Mouse (Mus musculus) heart, postnatal 36 days (tissue): Measurements from ENCODE around the gene Xndc1. TPM values are rescaled to one million over a fixed set of nuclear protein-coding genes. Genes with fewer than 3 reads are reported as not detected.
"Not testable (repeated sequence)": the region's sequence is repeated elsewhere in the genome, so short reads cannot be mapped to it uniquely, and the experiment has no call there.

ENCODE experiments used
- DNase-seq, 2 experiments: peaks; one replicate each; pipeline ENCODE4 v3.0.0; 2021 to 2022
- intact Hi-C: fragments of 180-260 bp; cut with DNase I; formaldehyde crosslinking; loops from one replicate; pipeline ENCODE4 v1.15.1; 2025
- total RNA-seq, 2 experiments: library from RNA; stranded (reverse); gene quantifications; 2 replicates each; pipeline ENCODE4 v1.2.3; 2021

Gene Xndc1
- 1 to 10 TPM; 5.6 to 8.2 TPM for total RNA-seq

GRCm38 (mm10) chr7:102065046-102065891, at the start of gene Xndc1, which contains the start of the genes Rnf121 and Xntrpc:
Gene Xndc1, plus strand, starts transcription at chr7:102065511.
Gene Rnf121, minus strand, starts transcription at chr7:102065469.
Gene Xntrpc, plus strand, starts transcription at chr7:102065713.
- DNase-seq = peak; percentile 90 to 94
- intact Hi-C loops = loop anchor here (2.0 kb wide), 1 partner anchor 130 kb away; the partner anchor contains the start of gene Numa1

DNA sequence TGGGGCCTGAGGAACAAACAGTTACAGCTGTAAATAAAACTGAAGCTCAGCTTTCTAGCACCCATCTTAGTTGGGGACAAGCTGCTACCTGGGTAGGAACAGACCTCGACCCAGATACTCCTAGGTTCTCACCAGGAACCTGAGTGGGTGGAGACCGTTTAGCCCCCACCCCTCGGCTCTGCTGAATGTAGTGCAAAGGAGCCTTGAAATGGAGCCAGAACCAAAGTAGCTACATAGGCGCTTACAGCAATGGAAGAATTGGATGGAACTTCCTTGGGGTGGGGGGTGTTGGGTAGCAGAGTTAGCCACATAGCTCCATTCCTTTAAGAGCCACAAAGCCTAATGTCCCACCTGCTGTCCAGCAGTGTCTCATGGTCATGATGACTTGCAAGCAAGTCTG, 48.4 kb upstream of the Xndc1 start:
- intact Hi-C loops = no loop called here
- no peak for DNase-seq

DNA sequence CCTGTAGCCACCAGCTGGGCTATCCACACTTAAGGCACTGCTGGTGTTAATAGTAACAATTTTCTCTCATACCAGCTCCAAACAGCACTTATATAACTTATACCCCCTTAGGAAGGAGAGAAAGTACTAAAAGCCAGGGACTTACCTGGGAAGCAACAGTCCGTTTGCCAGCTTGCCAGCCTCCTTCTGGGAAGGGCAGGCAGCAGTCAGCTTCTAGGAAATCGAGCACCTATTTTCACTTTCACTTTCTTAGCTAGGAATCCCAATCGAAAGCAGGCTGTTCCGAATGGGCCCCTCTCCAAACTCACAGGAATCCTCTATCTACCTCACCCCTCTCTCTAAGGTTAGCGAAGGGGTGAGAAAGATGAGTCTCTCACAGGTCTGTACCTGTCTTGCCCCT, 47.9 kb upstream of the Xndc1 start:
- intact Hi-C loops = no loop called here
- peak; percentile 33 to 48 for DNase-seq

DNA sequence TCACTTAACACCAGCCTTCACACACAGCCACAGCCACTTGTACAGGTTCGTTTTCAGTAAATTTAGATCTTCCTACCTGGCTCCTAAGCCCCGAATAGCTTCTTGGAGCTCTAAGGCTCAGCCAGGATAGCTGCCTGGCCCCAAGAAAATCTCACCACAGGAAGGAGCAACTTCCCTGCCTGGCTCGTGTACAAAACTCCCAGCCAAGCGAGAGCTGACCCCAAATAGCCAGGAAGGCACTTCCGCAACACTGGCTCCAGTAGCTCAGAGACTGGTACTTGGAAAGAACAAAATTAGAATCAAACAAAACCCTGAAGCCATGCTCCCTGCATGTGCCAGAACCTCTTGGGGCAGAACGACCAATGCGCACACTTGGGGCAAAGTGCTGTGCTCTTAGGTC, 47.3 kb upstream of the Xndc1 start:
- peak in 1 of 2 experiments; percentile 43 for DNase-seq
- intact Hi-C loops = no loop called here

- intact Hi-C loops = no loop called here
- DNase-seq = no peak
Observed at GRCm38 (mm10) chr7:102018590-102018989, 46.7 kb upstream of the Xndc1 start, which contains the start of gene Il18bp. Gene Il18bp, minus strand, starts transcription at chr7:102018690.

- intact Hi-C loops = no loop called here
- DNase-seq = no peak
Observed at GRCm38 (mm10) chr7:102019362-102019761, 45.9 kb upstream of the Xndc1 start.

DNA sequence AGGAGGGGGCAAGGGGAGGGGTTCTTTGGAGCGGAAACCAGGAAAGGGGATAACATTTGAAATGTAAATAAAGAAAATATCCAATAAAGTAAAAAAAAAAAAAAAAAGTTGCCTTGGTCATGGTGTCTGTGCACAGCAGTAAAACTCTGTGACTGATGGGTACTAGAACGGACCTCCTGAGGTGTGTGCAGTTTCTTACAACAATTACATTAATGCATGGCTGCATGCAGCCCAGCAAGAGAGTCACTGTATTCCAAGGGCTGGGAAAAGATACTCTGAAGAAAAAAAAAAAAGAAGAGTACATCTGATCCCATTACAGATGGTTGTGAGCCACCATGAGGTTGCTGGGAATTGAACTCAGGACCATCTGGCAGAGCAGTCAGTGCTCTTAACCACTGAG, 44.4 kb upstream of the Xndc1 start:
- not testable (repeated sequence) for DNase-seq

GRCm38 (mm10) chr7:102023821-102024220, 41.5 kb upstream of the Xndc1 start:
- intact Hi-C loops = no loop called here
- no peak for DNase-seq

More for the DNA sequence above, 44.4 kb upstream of the Xndc1 start:
- intact Hi-C loops = not testable (repeated sequence)

DNA sequence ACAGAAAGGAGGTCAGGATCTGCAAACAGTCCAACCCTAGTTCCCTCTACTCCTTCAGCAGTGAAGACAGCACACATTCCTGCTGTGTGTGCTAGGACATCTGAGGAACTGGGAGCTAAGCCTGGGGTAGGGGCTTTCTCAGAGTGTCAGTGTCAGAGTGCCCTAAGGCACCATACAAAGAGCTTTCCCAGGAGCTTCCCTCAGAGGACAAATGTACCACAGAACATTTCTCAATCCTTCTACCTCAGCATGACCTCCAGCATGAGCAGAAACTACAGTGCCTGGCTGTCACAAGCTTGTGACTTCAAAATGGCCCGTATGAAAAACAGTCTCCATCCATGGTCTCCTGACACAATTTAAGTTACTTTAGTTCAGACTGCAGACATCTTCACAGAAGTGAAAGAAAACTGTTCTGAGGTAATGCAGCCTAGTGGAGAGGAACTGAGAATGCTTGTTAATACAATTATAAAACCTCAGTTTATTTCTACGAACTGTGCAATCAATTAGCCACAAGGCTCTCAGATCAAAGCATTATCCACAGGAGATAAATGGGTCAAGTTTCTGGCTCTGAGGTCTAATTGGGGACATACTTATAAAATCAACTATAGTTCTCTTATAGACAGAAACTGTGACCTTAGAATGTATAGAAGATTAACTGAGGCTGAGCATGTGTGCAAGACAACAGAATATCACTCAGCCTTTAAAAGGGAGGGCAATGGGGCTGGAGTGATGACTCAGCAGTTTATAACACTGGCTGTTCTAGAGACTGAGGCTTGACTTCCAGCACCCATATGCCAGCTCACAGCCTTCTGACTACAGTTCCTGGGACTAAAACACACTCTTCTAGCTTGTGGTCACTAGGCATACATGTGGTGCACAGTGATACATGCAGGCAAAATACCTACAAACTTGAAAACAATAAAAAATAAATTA, 39.9 kb upstream of the Xndc1 start:
- intact Hi-C loops = no loop called here
- no peak for DNase-seq

DNA sequence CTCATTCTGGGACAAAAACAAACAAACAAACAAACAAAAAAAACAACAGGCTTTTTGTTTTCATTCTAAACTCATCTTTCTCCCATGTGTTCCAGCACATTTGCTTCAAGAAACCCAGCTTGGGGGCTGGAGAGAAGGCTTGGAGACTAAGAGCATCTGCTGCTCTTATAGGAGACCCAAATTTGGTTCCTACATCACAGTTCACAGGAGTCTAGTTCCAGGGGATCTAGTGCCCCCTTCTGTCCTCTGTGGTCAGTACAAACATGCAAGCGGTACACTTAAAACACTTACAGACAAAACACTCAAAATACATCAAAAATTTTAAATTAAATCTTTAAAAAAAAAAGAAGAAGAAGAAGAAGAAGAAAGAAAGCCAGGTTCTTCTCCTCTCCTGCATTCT, 30.4 kb upstream of the Xndc1 start:
- intact Hi-C loops = loop anchor here (5.0 kb wide), 1 partner anchor 118 kb away; no protein-coding TSS in a partner anchor
- no peak for DNase-seq

DNA sequence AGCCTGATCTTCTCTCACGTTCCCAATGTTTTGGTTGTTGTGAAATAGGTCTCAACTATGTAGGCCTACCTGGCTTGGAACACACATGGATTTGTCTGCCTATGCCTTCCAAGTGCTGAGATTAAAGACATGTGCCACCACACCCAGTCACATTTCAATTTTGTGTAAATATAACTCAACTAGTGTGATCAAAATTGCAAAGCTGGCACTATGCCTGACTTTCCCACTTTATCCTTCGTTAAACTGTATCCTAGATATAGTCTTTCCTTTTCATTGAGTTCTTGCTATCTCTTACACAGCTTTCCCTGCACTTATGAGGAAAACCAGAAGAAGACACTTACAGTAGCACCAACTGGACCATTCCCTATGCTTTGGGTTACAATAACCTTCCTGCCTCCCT, 29.8 kb upstream of the Xndc1 start:
- intact Hi-C loops = loop anchor here (5.0 kb wide), 1 partner anchor 118 kb away; no protein-coding TSS in a partner anchor
- DNase-seq = no peak

- intact Hi-C loops = loop anchor here (5.0 kb wide), 1 partner anchor 120 kb away; no protein-coding TSS in a partner anchor
- no peak for DNase-seq
Observed at GRCm38 (mm10) chr7:102037318-102037717, 28.0 kb upstream of the Xndc1 start.

DNA sequence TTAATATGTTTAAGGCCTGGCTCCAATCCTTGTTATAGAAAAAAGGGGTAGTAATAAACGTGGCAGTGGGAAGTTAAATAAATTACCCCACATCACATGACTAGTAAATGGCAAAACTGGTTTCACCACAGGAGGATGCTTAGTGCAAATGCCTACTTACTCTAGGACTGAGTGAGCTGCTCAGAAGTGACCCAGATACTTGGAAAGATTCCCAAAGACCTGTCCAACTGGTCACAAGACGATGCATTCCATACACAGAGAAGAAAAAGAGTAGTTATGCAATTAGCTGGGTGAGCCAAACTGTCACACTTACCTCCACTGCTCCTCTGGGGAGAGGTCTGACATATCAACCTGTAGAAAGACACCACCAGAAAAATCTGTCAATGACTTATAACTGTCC, 23.0 kb upstream of the Xndc1 start:
- intact Hi-C loops = no loop called here
- DNase-seq = no peak

GRCm38 (mm10) chr7:102048524-102048923, 16.8 kb upstream of the Xndc1 start:
- intact Hi-C loops, DNase-seq: not testable (repeated sequence)

DNA sequence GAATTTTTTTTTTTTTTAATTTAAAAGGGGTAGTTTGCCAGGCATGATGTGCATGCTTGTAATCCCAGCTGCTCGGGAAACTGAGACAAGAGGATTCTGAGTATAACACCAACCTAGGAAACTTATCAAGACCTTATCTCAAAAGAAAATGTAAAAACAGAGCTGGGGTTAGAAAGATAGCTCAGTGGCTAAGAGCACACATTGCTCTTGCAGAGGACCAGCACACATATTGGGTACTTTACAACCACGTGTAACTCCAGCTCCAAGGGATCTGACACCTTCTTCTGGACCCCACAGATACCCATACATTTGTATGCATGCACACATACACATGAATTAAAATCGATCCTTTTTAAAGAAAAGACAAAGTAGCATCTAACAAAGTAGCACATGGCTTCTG, 4.0 kb upstream of the Xndc1 start:
- intact Hi-C loops = no loop called here
- no peak for DNase-seq

GRCm38 (mm10) chr7:102062203-102062602, 3.1 kb upstream of the Xndc1 start:
- intact Hi-C loops = no loop called here
- DNase-seq = no peak

GRCm38 (mm10) chr7:102063891-102064290, 1.4 kb upstream of the Xndc1 start:
- intact Hi-C loops = loop anchor here (2.0 kb wide), 1 partner anchor 129 kb away; the partner anchor contains the start of gene Numa1

GRCm38 (mm10) chr7:102064655-102065045, 661 bp upstream of the Xndc1 start:
- intact Hi-C loops = loop anchor here (2.0 kb wide), 1 partner anchor 130 kb away; the partner anchor contains the start of gene Numa1
- DNase-seq = no peak

More at GRCm38 (mm10) chr7:102063891-102064290, 1.4 kb upstream of the Xndc1 start:
- no peak for DNase-seq

GRCm38 (mm10) chr7:102066363-102066762, 1.1 kb downstream of the Xndc1 start:
- intact Hi-C loops = no loop called here
- DNase-seq = no peak

DNA sequence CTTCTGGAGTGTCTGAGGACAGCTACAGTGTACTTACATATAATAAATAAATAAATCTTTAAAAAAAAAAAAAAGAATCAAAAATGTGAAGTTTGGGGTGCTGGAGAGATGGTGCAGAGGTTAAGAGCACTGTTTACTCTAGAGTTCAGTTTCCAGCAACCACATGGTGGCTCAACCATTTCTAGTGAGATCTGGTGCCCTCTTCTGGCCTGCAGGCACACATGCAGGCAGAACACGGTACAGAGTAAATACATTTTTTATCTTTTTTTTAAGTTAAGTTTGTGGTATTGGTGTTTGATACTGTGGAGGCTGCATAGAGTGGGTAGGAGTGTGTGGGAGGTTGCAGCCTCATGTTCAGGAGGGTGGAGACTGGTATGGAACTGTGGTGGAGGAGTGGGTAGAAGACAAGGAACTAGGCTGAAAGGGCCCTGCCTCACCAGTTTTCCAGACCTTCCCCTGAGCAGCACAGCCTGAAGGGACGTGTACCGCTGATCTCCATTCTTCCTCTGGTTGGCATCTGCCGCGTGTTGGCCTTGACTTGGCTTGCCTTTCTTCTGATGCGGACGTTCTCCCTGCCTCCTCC, 11.5 kb downstream of the Xndc1 start:
- DNase-seq = peak in 1 of 2 experiments; percentile 8
- intact Hi-C loops = loop anchor here (5.0 kb wide), 1 partner anchor 420 kb away; no protein-coding TSS in a partner anchor
